Mouse (Mus musculus) forebrain, embryonic 14.5 days (tissue): ENCODE data around the gene Myom1. TPM values are rescaled to one million over a fixed set of nuclear protein-coding genes. Genes with fewer than 3 reads are reported as not detected.

ENCODE experiments used
- ATAC-seq: fragments of 200-750 bp; cut with Nextera tagmentation; 2 replicates; pipeline ENCODE4 v1.8.0; 2017; ENCODE audit warnings: mild to moderate bottlenecking, moderate library complexity
- DNase-seq: peaks from one replicate; pipeline ENCODE4 v3.0.0-alpha.2; 2015; ENCODE audit warnings: low spot score
- H3K27ac ChIP-seq: fragments of 300-500 bp; sonication (generic); 2 replicates; pipeline ENCODE4 v1.5.1; 2014; ENCODE audit warnings: low read depth, mild to moderate bottlenecking, control low read depth, low read length, moderate library complexity
- H3K27me3 ChIP-seq: fragments of 300-500 bp; sonication (generic); replicated peaks from 2 replicates; pipeline ENCODE4 v1.6.1; 2014; ENCODE audit warnings: low read length, control low read depth, mixed read lengths; ENCODE audit not compliant: control insufficient read depth, insufficient read depth
- H3K36me3 ChIP-seq: fragments of 300-500 bp; sonication (generic); 2 replicates; pipeline ENCODE4 v1.6.1; 2014; ENCODE audit warnings: low read length, control low read depth; ENCODE audit not compliant: control insufficient read depth, insufficient read depth
- H3K4me1 ChIP-seq: fragments of 300-500 bp; sonication (generic); 2 replicates; pipeline ENCODE4 v1.6.1; 2014; ENCODE audit warnings: antibody characterized with exemption, low read length, control low read depth; ENCODE audit not compliant: control insufficient read depth, insufficient read depth
- H3K4me2 ChIP-seq: fragments of 300-500 bp; sonication (generic); 2 replicates; pipeline ENCODE4 v1.6.1; 2014; ENCODE audit warnings: mild to moderate bottlenecking, control low read depth, low read length
- H3K4me3 ChIP-seq: fragments of 300-500 bp; sonication (generic); 2 replicates; pipeline ENCODE4 v1.5.1; 2014; ENCODE audit warnings: low read depth, low read length, control low read depth
- H3K9ac ChIP-seq: fragments of 300-500 bp; sonication (generic); 2 replicates; pipeline ENCODE4 v1.6.1; 2014; ENCODE audit warnings: mild to moderate bottlenecking, low read length, control low read depth, moderate library complexity
- H3K9me3 ChIP-seq: fragments of 300-500 bp; sonication (generic); replicated peaks from 2 replicates; pipeline ENCODE4 v1.6.1; 2016; ENCODE audit warnings: low read length, control low read depth, mixed read lengths; ENCODE audit not compliant: control insufficient read depth
- WGBS: fragments of 180-500 bp; shearing (Covaris S2); extraction: QIAGEN DNeasy Blood & Tissue Kit; methylation state at CpG from one replicate; pipeline ENCODE4 v1.1.7; 2014; 5-methylcytosine and 5-hydroxymethylcytosine counted together
- polyA plus RNA-seq: library from polyadenylated mRNA; unstranded; fragments of >200 nt; fragmentation: Nextera tagmentation; extraction: Ambion mirVana; gene quantifications from 2 replicates; pipeline ENCODE4 v1.2.1, GENCODE M21; 2014

Gene Myom1
- polyA plus RNA-seq, 1 experiment from 2014 or later: 1.0 TPM

- DNase-seq (no peak), ATAC-seq (no peak)
- H3K9me3 ChIP-seq: no peaks in the 10 kb centered on the region
- no peaks in the 10 kb centered on the region for H3K4me1 ChIP-seq
- no peak overlapping the region for H3K4me2 ChIP-seq
- no peaks in the 10 kb centered on the region for H3K27me3 ChIP-seq
- 90% methylated on average over 5 of the region's 5 CpGs for WGBS
- H3K9ac ChIP-seq: no peak overlapping the region
- no peaks in the 10 kb centered on the region for H3K36me3 ChIP-seq
- no peak overlapping the region for H3K27ac ChIP-seq
- H3K4me3 ChIP-seq: no peak overlapping the region
Observed at GRCm38 (mm10) chr17:71006976-71007375, 4.5 kb downstream of the Myom1 start.

- Histone ChIP-seq H3K4me3 (no peak overlapping the region), H3K27me3 (no peaks in the 10 kb centered on the region), H3K36me3 (no peaks in the 10 kb centered on the region), H3K9me3 (no peaks in the 10 kb centered on the region), H3K9ac (no peak overlapping the region), H3K27ac (no peak overlapping the region), H3K4me2 (no peak overlapping the region), H3K4me1 (no peaks in the 10 kb centered on the region)
- ATAC-seq (no peak), DNase-seq (no peak)
- WGBS: 91% methylated on average over 3 of the region's 3 CpGs
Observed at GRCm38 (mm10) chr17:71008676-71009075, 6.2 kb downstream of the Myom1 start.

GRCm38 (mm10) chr17:71009751-71010150 is 7.3 kb downstream of the Myom1 start:
- no peaks in the 10 kb centered on the region for H3K27me3 ChIP-seq
- 80% methylated on average over 1 of the region's 1 CpGs for WGBS
- H3K9ac ChIP-seq: no peak overlapping the region
- H3K4me3 ChIP-seq: no peak overlapping the region
- H3K4me2 ChIP-seq: no peak overlapping the region
- no peak for ATAC-seq
- H3K4me1 ChIP-seq: no peaks in the 10 kb centered on the region
- no peaks in the 10 kb centered on the region for H3K9me3 ChIP-seq
- DNase-seq: no peak
- no peaks in the 10 kb centered on the region for H3K36me3 ChIP-seq
- no peak overlapping the region for H3K27ac ChIP-seq

- Histone ChIP-seq H3K27me3 (no peaks in the 10 kb centered on the region), H3K27ac (no peak overlapping the region), H3K4me2 (no peak overlapping the region), H3K36me3 (no peaks in the 10 kb centered on the region), H3K9ac (no peak overlapping the region), H3K4me3 (no peak overlapping the region), H3K9me3 (no peaks in the 10 kb centered on the region), H3K4me1 (no peaks in the 10 kb centered on the region)
- ATAC-seq: no peak
- WGBS: 59% methylated on average over 7 of the region's 7 CpGs
- no peak for DNase-seq
Observed at GRCm38 (mm10) chr17:71010646-71011242, 8.3 kb downstream of the Myom1 start.

- Histone ChIP-seq H3K36me3 (no peaks in the 10 kb centered on the region), H3K4me1 (no peaks in the 10 kb centered on the region), H3K27me3 (no peaks in the 10 kb centered on the region), H3K4me2 (no peak overlapping the region), H3K27ac (no peak overlapping the region), H3K4me3 (no peak overlapping the region), H3K9ac (no peak overlapping the region), H3K9me3 (no peaks in the 10 kb centered on the region)
- ATAC-seq (no peak), DNase-seq (no peak)
- WGBS: 80% methylated on average over 9 of the region's 9 CpGs
Observed at GRCm38 (mm10) chr17:71011931-71012662, 9.7 kb downstream of the Myom1 start.

GRCm38 (mm10) chr17:71013105-71013504 is 10.7 kb downstream of the Myom1 start:
- DNase-seq (no peak), ATAC-seq (no peak)
- 90% methylated on average over 6 of the region's 6 CpGs for WGBS
- H3K4me1 ChIP-seq: no peaks in the 10 kb centered on the region
- no peaks in the 10 kb centered on the region for H3K27me3 ChIP-seq
- no peak overlapping the region for H3K4me2 ChIP-seq
- no peak overlapping the region for H3K27ac ChIP-seq
- no peaks in the 10 kb centered on the region for H3K36me3 ChIP-seq
- no peak overlapping the region for H3K4me3 ChIP-seq
- H3K9ac ChIP-seq: no peak overlapping the region
- no peaks in the 10 kb centered on the region for H3K9me3 ChIP-seq

GRCm38 (mm10) chr17:71014911-71015310 is 12.5 kb downstream of the Myom1 start:
- Histone ChIP-seq H3K27ac (no peak overlapping the region), H3K9ac (no peak overlapping the region), H3K36me3 (no peaks in the 10 kb centered on the region), H3K4me2 (no peak overlapping the region), H3K4me3 (no peak overlapping the region), H3K4me1 (no peaks in the 10 kb centered on the region), H3K9me3 (no peaks in the 10 kb centered on the region), H3K27me3 (no peaks in the 10 kb centered on the region)
- 55% methylated on average over 5 of the region's 5 CpGs for WGBS
- no peak for DNase-seq
- no peak for ATAC-seq

- H3K4me3 ChIP-seq: no peak overlapping the region
- no peaks in the 10 kb centered on the region for H3K36me3 ChIP-seq
- H3K4me2 ChIP-seq: no peak overlapping the region
- H3K9ac ChIP-seq: no peak overlapping the region
- DNase-seq: no peak
- no peaks in the 10 kb centered on the region for H3K4me1 ChIP-seq
- H3K27ac ChIP-seq: no peak overlapping the region
- WGBS: 90% methylated on average over 4 of the region's 4 CpGs
- H3K9me3 ChIP-seq: no peaks in the 10 kb centered on the region
- H3K27me3 ChIP-seq: no peaks in the 10 kb centered on the region
- no peak for ATAC-seq
Observed at GRCm38 (mm10) chr17:71017457-71017998, 15.1 kb downstream of the Myom1 start.

- H3K9ac ChIP-seq: no peak overlapping the region
- H3K36me3 ChIP-seq: no peaks in the 10 kb centered on the region
- H3K9me3 ChIP-seq: no peaks in the 10 kb centered on the region
- no peaks in the 10 kb centered on the region for H3K4me1 ChIP-seq
- no peak overlapping the region for H3K4me3 ChIP-seq
- 95% methylated on average over 3 of the region's 3 CpGs for WGBS
- no peak overlapping the region for H3K27ac ChIP-seq
- DNase-seq (no peak), ATAC-seq (no peak)
- H3K27me3 ChIP-seq: no peaks in the 10 kb centered on the region
- H3K4me2 ChIP-seq: no peak overlapping the region
Observed at GRCm38 (mm10) chr17:71018151-71018550, 15.7 kb downstream of the Myom1 start.
